Mouse (Mus musculus): ENCODE measurements around the gene 2010003K11Rik. TPM values are rescaled to one million over a fixed set of nuclear protein-coding genes. Genes with fewer than 3 reads are reported as not detected.
A peak's percentile ranks its signal among the peaks of the same experiment; 100 is the strongest.

The 2010003K11Rik gene
- 0.09 TPM in 1 of 2 replicates, not detected in the other for polyA plus RNA-seq (2015; fragmentation: Nextera tagmentation; extraction: Ambion mirVana)

DNA sequence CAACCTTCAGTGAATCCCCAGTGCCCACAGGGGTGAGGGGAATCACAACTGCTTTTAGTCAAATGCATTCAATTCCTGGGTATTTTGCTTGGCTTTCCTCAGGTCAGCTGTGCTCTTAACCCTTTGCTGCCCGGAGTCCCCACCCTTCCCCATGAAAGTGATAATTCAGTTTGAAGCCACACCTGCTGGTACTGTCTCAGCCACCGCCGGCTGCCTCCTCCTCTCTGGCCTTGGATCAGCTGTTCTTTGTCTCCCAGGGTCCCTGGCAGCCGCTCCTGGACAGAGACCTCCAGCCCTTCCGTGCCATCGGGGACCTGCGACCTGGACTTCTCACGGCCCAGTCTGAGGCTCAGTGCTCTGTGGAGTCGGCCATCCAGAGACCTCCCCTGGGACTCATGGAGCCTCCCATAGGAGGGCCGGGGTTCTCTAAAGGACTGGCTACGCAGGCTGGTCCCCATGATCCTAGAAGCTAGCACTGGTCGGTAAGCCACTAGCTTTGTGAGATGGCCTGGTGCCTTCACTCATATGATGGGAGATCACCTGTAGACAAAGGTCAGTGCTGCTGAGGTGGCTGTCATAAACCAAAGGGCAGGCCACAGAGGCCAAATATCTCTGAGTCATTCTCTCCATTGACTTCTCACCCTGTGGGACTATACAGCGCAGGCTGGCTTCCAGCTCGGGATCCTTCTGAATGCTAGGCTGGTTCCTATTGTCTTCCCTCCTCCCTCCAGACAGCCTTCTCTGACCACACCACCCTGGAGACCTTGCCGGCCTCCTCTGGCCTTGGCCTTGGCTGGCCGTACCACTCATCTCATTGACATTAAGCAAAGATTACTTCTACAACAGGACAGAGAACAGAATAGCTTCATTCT lies at the start of gene 2010003K11Rik:
Gene 2010003K11Rik (minus strand): TSS at position 522 of the 872 bp plus-strand sequence.
- no peak within 1 kb of the TSS; the same call in 1 of the 2 replicates for H3K4me2 ChIP-seq
- no peaks in the 10 kb centered on the region for H3K36me3 ChIP-seq (replicated peaks)
- H3K9me3 ChIP-seq (replicated peaks) = no peaks in the 10 kb centered on the region
- H3K4me1 ChIP-seq (replicated peaks) = peaks cover 20% of the 10 kb centered on the region
- 57% methylated on average over 16 of the region's 16 CpGs for WGBS (ENCODE audit: insufficient replicate concordance)
- no peaks in the 10 kb centered on the region for H3K27me3 ChIP-seq
- H3K27ac ChIP-seq (replicated peaks) = 0 out of 2 replicates have a peak within 1 kb of the TSS, but pooled peaks have one; percentile 14
- H3K4me3 ChIP-seq (replicated peaks) = no peak within 1 kb of the TSS
- H3K9ac ChIP-seq = no peak within 1 kb of the TSS
- no peak for ATAC-seq (ENCODE audit: insufficient read depth)

- 76% methylated on average over 6 of the region's 6 CpGs for WGBS (ENCODE audit: insufficient replicate concordance)
These were observed 49.4 kb upstream of the 2010003K11Rik start for GRCm38 (mm10) chr19:4547801-4548200.

GRCm38 (mm10) chr19:4545841-4546240 lies 47.5 kb upstream of the 2010003K11Rik start:
- Histone ChIP-seq H3K27me3 (no peaks in the 10 kb centered on the region), H3K9me3 (replicated peaks) (no peaks in the 10 kb centered on the region), H3K4me1 (replicated peaks) (peaks cover 11% of the 10 kb centered on the region), H3K36me3 (replicated peaks) (no peaks in the 10 kb centered on the region), H3K4me2 (no peak overlapping the region), H3K9ac (no peak overlapping the region), H3K4me3 (replicated peaks) (no peak overlapping the region), H3K27ac (replicated peaks) (no peak overlapping the region; the same call in 1 of the 2 replicates)
- ATAC-seq (ENCODE audit: insufficient read depth) = no peak
- 83% methylated on average over 6 of the region's 6 CpGs for whole genome bisulfite sequencing (ENCODE audit: insufficient replicate concordance)

More at GRCm38 (mm10) chr19:4547801-4548200, 49.4 kb upstream of the 2010003K11Rik start:
- Histone ChIP-seq H3K27me3 (no peaks in the 10 kb centered on the region), H3K4me3 (replicated peaks) (no peak overlapping the region), H3K9ac (no peak overlapping the region), H3K4me2 (no peak overlapping the region), H3K4me1 (replicated peaks) (peaks cover 21% of the 10 kb centered on the region), H3K27ac (replicated peaks) (no peak overlapping the region), H3K36me3 (replicated peaks) (no peaks in the 10 kb centered on the region), H3K9me3 (replicated peaks) (no peaks in the 10 kb centered on the region)
- ATAC-seq (ENCODE audit: insufficient read depth) = no peak

DNA sequence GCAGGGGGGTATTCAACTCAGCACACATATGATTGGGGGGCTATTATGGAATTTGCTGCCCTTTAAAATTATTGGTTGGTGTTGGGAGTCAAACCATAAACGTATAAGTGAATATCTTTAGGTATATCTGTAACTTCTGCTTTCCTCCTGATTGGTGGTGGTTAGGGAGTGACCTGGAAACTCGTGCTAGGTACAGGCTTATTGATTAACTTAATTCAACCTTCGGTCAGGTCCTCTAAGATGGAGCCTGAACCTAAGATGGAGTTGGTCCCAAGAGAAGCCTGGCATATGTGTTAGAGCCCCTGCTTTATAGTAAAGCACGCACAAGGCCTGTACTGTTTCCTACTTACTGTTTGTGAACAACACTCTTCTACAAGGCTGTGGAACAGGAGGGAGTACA lies 46.7 kb upstream of the 2010003K11Rik start:
- H3K4me3 ChIP-seq (replicated peaks) = no peak overlapping the region
- no peak for ATAC-seq (ENCODE audit: insufficient read depth)
- H3K36me3 ChIP-seq (replicated peaks) = no peaks in the 10 kb centered on the region; the same call in 1 of the 2 replicates
- no peak overlapping the region for H3K27ac ChIP-seq (replicated peaks)
- no peak overlapping the region for H3K4me2 ChIP-seq
- H3K27me3 ChIP-seq = no peaks in the 10 kb centered on the region
- H3K4me1 ChIP-seq (replicated peaks) = peaks cover 11% of the 10 kb centered on the region
- H3K9ac ChIP-seq = no peak overlapping the region
- H3K9me3 ChIP-seq (replicated peaks) = no peaks in the 10 kb centered on the region
- WGBS (ENCODE audit: insufficient replicate concordance) = 66% methylated on average over 4 of the region's 4 CpGs

DNA sequence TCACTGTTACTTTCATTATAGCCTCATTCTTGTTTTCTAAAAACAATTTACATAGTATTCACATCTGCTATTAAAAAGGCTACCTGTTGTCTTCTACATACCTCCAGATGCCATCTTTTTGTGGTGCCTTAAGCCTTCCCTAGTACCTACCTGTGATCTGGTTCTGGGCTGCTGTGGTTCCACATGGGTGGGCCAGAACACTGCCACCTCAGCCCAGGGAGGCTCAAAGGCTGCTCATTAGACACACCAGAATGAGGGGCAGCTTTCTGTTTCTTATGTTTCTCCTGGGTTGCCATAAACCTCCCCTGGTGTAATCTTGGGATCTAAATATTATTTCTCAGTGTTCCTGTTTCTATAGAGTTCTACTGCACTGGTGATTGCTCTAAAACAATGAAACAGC lies 43.7 kb upstream of the 2010003K11Rik start:
- Histone ChIP-seq H3K4me1 (replicated peaks) (peaks cover 6% of the 10 kb centered on the region), H3K4me3 (replicated peaks) (no peak overlapping the region), H3K9me3 (replicated peaks) (no peaks in the 10 kb centered on the region), H3K27ac (replicated peaks) (no peak overlapping the region), H3K36me3 (replicated peaks) (no peaks in the 10 kb centered on the region; the same call in 1 of the 2 replicates), H3K27me3 (no peaks in the 10 kb centered on the region), H3K4me2 (no peak overlapping the region), H3K9ac (no peak overlapping the region)
- no peak for ATAC-seq (ENCODE audit: insufficient read depth)

DNA sequence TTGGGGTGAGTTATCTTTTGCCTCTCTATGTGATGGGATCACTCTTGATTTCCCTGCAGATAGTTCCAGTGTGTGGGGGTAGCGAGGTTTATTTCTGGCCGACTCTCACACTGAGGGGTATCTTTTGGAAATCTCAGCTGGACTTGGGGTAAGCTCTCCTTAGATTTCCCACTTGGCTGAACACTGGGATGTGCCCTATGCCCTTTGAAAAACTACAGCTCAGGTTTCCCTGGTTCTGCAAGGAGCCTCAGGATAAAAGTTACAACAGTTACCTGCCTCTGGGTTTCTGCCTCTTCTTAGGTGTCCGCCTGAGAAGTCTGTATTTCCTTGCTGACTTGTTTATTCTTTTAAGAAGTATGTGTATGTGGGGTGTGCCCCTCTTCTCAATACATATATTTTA lies 42.6 kb upstream of the 2010003K11Rik start:
- peaks cover 3% of the 10 kb centered on the region; the same call in 1 of the 2 replicates for H3K4me1 ChIP-seq (replicated peaks)
- H3K9me3 ChIP-seq (replicated peaks) = no peaks in the 10 kb centered on the region
- no peak overlapping the region for H3K9ac ChIP-seq
- no peak overlapping the region for H3K4me3 ChIP-seq (replicated peaks)
- H3K27me3 ChIP-seq = no peaks in the 10 kb centered on the region
- H3K27ac ChIP-seq (replicated peaks) = no peak overlapping the region
- no peaks in the 10 kb centered on the region; the same call in 1 of the 2 replicates for H3K36me3 ChIP-seq (replicated peaks)
- no peak overlapping the region for H3K4me2 ChIP-seq
- no peak for ATAC-seq (ENCODE audit: insufficient read depth)
- 70% methylated on average over 3 of the region's 3 CpGs for WGBS (ENCODE audit: insufficient replicate concordance)

DNA sequence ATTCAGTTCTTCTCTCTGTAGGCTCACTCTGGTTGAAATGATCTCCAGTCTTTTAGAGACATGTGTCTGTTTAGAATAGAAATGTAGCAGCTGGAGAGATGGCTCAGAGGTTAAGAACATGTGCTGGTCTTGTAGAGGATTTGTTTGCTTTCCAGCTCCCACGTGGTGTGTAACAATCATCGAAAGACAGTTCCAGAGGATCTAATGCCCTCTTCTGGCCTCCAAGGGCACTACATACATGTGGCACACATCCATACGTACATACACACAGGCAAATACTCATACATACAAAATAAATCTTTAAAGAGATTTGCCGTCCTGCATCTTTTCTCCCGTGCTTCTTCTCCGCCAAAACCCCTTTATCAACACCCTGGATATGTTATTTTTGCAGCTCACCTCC lies 41.9 kb upstream of the 2010003K11Rik start:
- WGBS (ENCODE audit: insufficient replicate concordance) = 83% methylated on average over 6 of the region's 6 CpGs
- Histone ChIP-seq H3K27ac (replicated peaks) (no peak overlapping the region), H3K4me1 (replicated peaks) (peaks cover 3% of the 10 kb centered on the region; the same call in 1 of the 2 replicates), H3K36me3 (replicated peaks) (no peaks in the 10 kb centered on the region; the same call in 1 of the 2 replicates), H3K4me3 (replicated peaks) (no peak overlapping the region), H3K27me3 (no peaks in the 10 kb centered on the region), H3K9me3 (replicated peaks) (no peaks in the 10 kb centered on the region), H3K9ac (no peak overlapping the region), H3K4me2 (no peak overlapping the region)
- no peak for ATAC-seq (ENCODE audit: insufficient read depth)

- peak; percentile 47; the same call in 1 of the 2 replicates for ATAC-seq (ENCODE audit: insufficient read depth)
- Histone ChIP-seq H3K36me3 (replicated peaks) (no peaks in the 10 kb centered on the region; the same call in 1 of the 2 replicates), H3K4me3 (replicated peaks) (no peak overlapping the region), H3K4me1 (replicated peaks) (peaks cover 3% of the 10 kb centered on the region; the same call in 1 of the 2 replicates), H3K4me2 (no peak overlapping the region), H3K9ac (no peak overlapping the region), H3K27ac (replicated peaks) (no peak overlapping the region), H3K27me3 (no peaks in the 10 kb centered on the region), H3K9me3 (replicated peaks) (no peaks in the 10 kb centered on the region)
- WGBS (ENCODE audit: insufficient replicate concordance) = 60% methylated on average over 3 of the region's 3 CpGs
These were observed 38.2 kb upstream of the 2010003K11Rik start for GRCm38 (mm10) chr19:4536606-4537005.

GRCm38 (mm10) chr19:4535922-4536321 lies 37.5 kb upstream of the 2010003K11Rik start:
- ATAC-seq (ENCODE audit: insufficient read depth) = no peak
- no peak overlapping the region for H3K4me3 ChIP-seq (replicated peaks)
- H3K27ac ChIP-seq (replicated peaks) = no peak overlapping the region
- peaks cover 3% of the 10 kb centered on the region; the same call in 1 of the 2 replicates for H3K4me1 ChIP-seq (replicated peaks)
- no peak overlapping the region for H3K4me2 ChIP-seq
- H3K27me3 ChIP-seq = no peaks in the 10 kb centered on the region
- no peak overlapping the region for H3K9ac ChIP-seq
- H3K36me3 ChIP-seq (replicated peaks) = no peaks in the 10 kb centered on the region; the same call in 1 of the 2 replicates
- no peaks in the 10 kb centered on the region for H3K9me3 ChIP-seq (replicated peaks)

GRCm38 (mm10) chr19:4534646-4535045 lies 36.3 kb upstream of the 2010003K11Rik start:
- Histone ChIP-seq H3K36me3 (replicated peaks) (no peaks in the 10 kb centered on the region), H3K27me3 (no peaks in the 10 kb centered on the region), H3K9ac (no peak overlapping the region), H3K27ac (replicated peaks) (no peak overlapping the region), H3K4me1 (replicated peaks) (peaks cover 3% of the 10 kb centered on the region; the same call in 1 of the 2 replicates), H3K4me3 (replicated peaks) (no peak overlapping the region), H3K4me2 (no peak overlapping the region), H3K9me3 (replicated peaks) (no peaks in the 10 kb centered on the region)
- no peak for ATAC-seq (ENCODE audit: insufficient read depth)
- 80% methylated on average over 2 of the region's 2 CpGs for WGBS (ENCODE audit: insufficient replicate concordance)

GRCm38 (mm10) chr19:4521426-4522050 lies 23.2 kb upstream of the 2010003K11Rik start:
- no peaks in the 10 kb centered on the region for H3K9me3 ChIP-seq (replicated peaks)
- H3K36me3 ChIP-seq (replicated peaks) = 0 out of 2 replicates have a peak, but pooled peaks cover 4% of the 10 kb centered on the region
- no peak overlapping the region for H3K4me3 ChIP-seq (replicated peaks)
- ATAC-seq (ENCODE audit: insufficient read depth) = no peak
- WGBS (ENCODE audit: insufficient replicate concordance) = 86% methylated on average over 3 of the region's 3 CpGs
- H3K27me3 ChIP-seq = no peaks in the 10 kb centered on the region
- H3K27ac ChIP-seq (replicated peaks) = no peak overlapping the region
- no peak overlapping the region for H3K4me2 ChIP-seq
- peaks cover 23% of the 10 kb centered on the region; the same call in 1 of the 2 replicates for H3K4me1 ChIP-seq (replicated peaks)
- no peak overlapping the region for H3K9ac ChIP-seq
